Mouse (Mus musculus) CH12F3 (cell line): ENCODE measurements around the gene Gm136.
"Not testable (repeated sequence)": the region's sequence is repeated elsewhere in the genome, so short reads cannot be mapped to it uniquely, and the experiment has no call there.

Source experiments
- in situ Hi-C: fragments of 300-500 bp; cut with MboI; formaldehyde crosslinking; loops from 2 replicates; pipeline ENCODE4 v1.14.3; 2020; ENCODE audit warnings: low sequenced_read_pairs

Gene Gm136

GRCm38 (mm10) chr4:34756163-34756562, at the start of gene Gm136:
Gene Gm136, minus strand, starts transcription at chr4:34756263.
- in situ Hi-C loops: no loop called here

GRCm38 (mm10) chr4:34801166-34802034, 45.3 kb upstream of the Gm136 start:
- in situ Hi-C loops: no loop called here

- in situ Hi-C loops: no loop called here
Observed at GRCm38 (mm10) chr4:34798005-34798404, 41.9 kb upstream of the Gm136 start.

GRCm38 (mm10) chr4:34797294-34797983, 41.4 kb upstream of the Gm136 start:
- in situ Hi-C loops: no loop called here

GRCm38 (mm10) chr4:34796294-34796693, 40.2 kb upstream of the Gm136 start:
- in situ Hi-C loops: no loop called here

- in situ Hi-C loops: no loop called here
Observed at GRCm38 (mm10) chr4:34786476-34786875, 30.4 kb upstream of the Gm136 start.

GRCm38 (mm10) chr4:34785646-34786045, 29.6 kb upstream of the Gm136 start:
- in situ Hi-C loops: no loop called here

- in situ Hi-C loops: no loop called here
Observed at GRCm38 (mm10) chr4:34784865-34785264, 28.8 kb upstream of the Gm136 start.

- in situ Hi-C loops: no loop called here
Observed at GRCm38 (mm10) chr4:34782730-34783129, 26.7 kb upstream of the Gm136 start.

- in situ Hi-C loops: no loop called here
Observed at GRCm38 (mm10) chr4:34777677-34778527, 21.8 kb upstream of the Gm136 start, which contains the start of gene Smim8. Gene Smim8, minus strand, starts transcription at chr4:34778423.

GRCm38 (mm10) chr4:34771652-34772371, 15.7 kb upstream of the Gm136 start:
- in situ Hi-C loops: no loop called here

- in situ Hi-C loops: no loop called here
Observed at GRCm38 (mm10) chr4:34749236-34749635, 6.8 kb downstream of the Gm136 start.

- in situ Hi-C loops: no loop called here
Observed at GRCm38 (mm10) chr4:34734461-34734860, 21.6 kb downstream of the Gm136 start.

GRCm38 (mm10) chr4:34733415-34733814, 22.6 kb downstream of the Gm136 start:
- in situ Hi-C loops: not testable (repeated sequence)

- in situ Hi-C loops: no loop called here
Observed at GRCm38 (mm10) chr4:34729851-34730341, 26.2 kb downstream of the Gm136 start, which contains the start of gene Cfap206. Gene Cfap206, minus strand, starts transcription at chr4:34730206.

GRCm38 (mm10) chr4:34725710-34726109, 30.4 kb downstream of the Gm136 start:
- in situ Hi-C loops: not testable (repeated sequence)

GRCm38 (mm10) chr4:34724306-34724705, 31.8 kb downstream of the Gm136 start:
- in situ Hi-C loops: no loop called here

- in situ Hi-C loops: no loop called here
Observed at GRCm38 (mm10) chr4:34723186-34723585, 32.9 kb downstream of the Gm136 start.

- in situ Hi-C loops: no loop called here
Observed at GRCm38 (mm10) chr4:34720127-34720895, 35.8 kb downstream of the Gm136 start.
